Mouse (Mus musculus): ENCODE results near the gene Rnf214.
"Not testable (repeated sequence)": the region's sequence is repeated elsewhere in the genome, so short reads cannot be mapped to it uniquely, and the experiment has no call there.

Rnf214 gene

GRCm38 (mm10) chr9:45850528-45851155 is 56.1 kb downstream of the Rnf214 start:
- DNase-seq (ENCODE audit: low read depth, low spot score) = no peak

GRCm38 (mm10) chr9:45849528-45850408 is 56.9 kb downstream of the Rnf214 start:
- no peak for DNase-seq (ENCODE audit: low read depth, low spot score)

GRCm38 (mm10) chr9:45846891-45847460 is 59.7 kb downstream of the Rnf214 start:
- DNase-seq (ENCODE audit: low read depth, low spot score) = no peak

GRCm38 (mm10) chr9:45846176-45846575 is 60.5 kb downstream of the Rnf214 start:
- DNase-seq (ENCODE audit: low read depth, low spot score) = not testable (repeated sequence)

- no peak for DNase-seq (ENCODE audit: low read depth, low spot score)
Measured at GRCm38 (mm10) chr9:45845541-45845940, 61.2 kb downstream of the Rnf214 start.

DNA sequence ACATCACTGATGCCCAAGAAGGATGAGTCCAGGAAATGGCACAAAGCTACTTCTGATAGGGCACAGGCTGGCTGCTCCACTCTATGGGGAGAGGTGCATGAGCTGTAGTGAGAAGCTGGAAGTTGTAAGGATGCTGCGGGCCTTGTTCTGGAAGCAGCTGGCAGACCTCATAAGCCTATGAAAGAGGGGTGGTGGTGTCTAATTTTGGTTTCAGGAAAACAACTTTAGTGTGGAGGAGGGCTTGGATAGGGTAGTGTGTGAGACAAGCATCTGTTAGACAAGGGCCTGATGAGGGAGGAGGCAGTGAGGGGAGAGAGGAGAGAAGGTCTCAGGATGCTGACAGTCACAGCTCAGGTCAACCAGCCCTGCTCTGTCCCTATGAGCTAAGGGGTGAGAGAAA is 62.9 kb downstream of the Rnf214 start:
- DNase-seq (ENCODE audit: low read depth, low spot score) = no peak

DNA sequence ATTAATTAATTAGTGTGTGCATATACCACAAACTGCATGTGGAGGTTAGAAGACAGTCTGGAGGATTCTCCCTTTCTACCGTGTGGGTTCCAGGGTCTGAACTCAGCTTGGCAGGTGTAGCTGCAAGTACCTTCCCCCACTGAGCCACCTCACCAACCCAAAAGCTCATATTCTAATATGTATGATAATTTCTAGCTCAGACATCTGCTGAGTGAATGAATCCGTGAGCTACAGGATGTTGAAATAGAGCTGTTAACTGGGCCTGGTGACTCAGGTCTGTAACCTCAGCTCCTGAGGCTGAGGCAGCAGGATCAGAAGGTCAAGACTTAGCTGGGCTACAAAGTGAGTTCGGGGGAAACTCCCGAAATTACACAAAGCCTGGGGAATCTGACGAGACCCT is 63.7 kb downstream of the Rnf214 start:
- no peak for DNase-seq (ENCODE audit: low read depth, low spot score)

DNA sequence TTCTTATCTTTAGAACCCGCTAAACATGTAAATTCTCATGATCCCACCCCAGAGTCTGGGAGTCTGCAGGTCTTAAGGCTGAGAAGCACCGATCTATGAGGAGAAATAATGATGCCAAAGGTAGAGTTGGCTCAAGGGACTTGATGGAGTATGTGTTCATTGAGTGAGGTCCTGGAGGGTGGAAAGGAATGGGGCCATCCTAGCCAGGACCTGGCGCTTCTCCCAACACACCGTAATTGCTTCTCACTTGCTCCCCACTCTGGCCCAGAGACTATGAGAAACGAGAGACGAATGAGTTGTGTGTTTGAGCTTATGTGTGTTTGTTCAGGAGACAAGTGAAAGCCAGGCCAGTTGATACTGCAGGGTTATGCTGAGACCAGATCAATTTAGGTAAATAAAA is 65.3 kb downstream of the Rnf214 start:
- DNase-seq (ENCODE audit: low read depth, low spot score) = no peak

GRCm38 (mm10) chr9:45840331-45840730 is 66.4 kb downstream of the Rnf214 start:
- DNase-seq (ENCODE audit: low read depth, low spot score) = no peak

DNA sequence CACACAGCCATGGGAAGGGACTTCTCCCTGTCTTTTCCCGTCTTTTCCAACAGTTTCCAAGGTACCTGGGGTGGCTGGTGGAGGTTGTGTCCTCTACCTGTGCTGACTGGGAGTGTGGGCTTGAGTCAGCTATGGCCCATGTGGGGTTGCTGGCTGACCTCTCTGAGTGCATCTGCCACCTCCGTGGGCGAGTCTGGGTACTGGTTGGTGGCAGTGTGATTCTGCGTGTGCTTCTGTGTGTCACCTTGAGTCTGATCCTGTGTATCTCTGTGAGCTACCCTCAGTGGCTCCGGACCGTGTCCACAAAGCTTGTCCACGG is 66.8 kb downstream of the Rnf214 start:
- DNase-seq (ENCODE audit: low read depth, low spot score) = no peak

- no peak for DNase-seq (ENCODE audit: low read depth, low spot score)
Measured at GRCm38 (mm10) chr9:45839139-45839981, 67.4 kb downstream of the Rnf214 start.

DNA sequence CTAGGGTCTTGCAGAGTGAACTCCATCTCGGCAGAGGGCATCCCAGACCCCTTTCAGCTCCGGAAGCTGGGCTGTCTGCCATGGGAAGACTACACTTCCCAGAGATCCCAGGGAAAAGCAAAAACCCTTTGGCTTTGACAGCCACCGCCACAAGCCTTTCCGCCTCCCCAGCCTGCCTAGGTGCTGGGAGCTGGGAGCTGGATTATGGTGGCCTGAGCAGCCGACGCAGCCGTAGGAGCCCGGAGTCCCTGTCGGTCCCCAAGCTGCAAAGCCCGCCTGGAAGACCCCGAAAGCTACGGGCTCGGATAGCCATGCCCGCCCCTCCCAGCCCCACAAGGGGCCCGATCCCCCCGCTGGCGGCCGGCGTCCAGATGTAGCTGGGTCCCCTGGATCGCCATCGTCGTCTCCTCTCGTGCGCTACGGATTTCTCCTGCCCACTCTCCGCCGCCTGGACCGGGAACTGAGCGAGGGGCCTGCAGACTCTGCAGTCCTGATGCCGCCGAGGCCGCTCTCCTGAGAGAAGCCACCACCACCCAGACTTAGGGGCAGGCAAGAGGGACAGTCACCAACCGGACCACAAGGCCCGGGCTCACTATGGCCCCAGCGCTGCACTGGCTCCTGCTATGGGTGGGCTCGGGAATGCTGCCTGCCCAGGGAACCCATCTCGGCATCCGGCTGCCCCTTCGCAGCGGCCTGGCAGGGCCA is 68.1 kb downstream of the Rnf214 start, which contains the start of gene Bace1:
Bace1 (plus strand) TSS at position 147 of the 705 bp plus-strand sequence.
- no peak for DNase-seq (ENCODE audit: low read depth, low spot score)

GRCm38 (mm10) chr9:45838069-45838433 is 68.7 kb downstream of the Rnf214 start:
- no peak for DNase-seq (ENCODE audit: low read depth, low spot score)

DNA sequence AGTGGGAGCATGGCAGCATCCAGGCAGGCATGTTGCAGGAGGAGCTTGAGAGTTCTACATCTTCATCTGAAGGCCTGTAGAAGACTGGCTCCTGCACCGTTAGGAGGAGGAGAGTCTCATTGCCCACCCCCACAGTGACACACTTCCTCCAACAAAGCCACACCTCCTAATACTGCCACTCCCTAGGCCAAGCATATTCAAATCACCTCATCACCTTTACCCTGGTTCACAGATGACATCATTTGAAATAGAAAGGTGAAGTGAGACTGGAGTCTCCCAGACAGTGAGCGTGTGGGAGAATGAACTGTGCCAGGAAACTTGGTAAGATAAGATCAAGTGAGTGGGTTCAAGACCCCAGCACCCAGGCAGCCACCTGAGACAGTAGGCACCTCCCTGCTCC is 73.2 kb downstream of the Rnf214 start:
- DNase-seq (ENCODE audit: low read depth, low spot score) = peak; percentile 65

DNA sequence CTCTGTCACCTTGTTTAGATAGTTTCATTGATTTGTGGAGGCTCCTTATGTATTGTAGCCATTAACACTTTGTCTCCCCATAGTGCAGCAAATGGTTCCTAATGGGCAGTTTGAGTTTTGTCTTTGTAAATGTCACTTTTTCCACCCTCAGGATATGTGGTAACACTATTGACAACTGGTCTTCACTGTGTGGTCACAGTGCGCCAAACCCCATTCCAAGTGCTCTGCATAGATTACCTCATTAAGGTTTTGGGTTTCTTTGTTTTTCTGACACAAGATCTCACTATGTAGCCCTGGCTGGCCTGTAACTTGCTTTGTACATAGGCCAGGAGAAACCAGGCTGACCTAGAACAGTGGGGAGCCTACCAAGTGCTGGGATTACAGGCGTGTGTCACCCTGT is 73.8 kb downstream of the Rnf214 start:
- DNase-seq (ENCODE audit: low read depth, low spot score) = no peak

DNA sequence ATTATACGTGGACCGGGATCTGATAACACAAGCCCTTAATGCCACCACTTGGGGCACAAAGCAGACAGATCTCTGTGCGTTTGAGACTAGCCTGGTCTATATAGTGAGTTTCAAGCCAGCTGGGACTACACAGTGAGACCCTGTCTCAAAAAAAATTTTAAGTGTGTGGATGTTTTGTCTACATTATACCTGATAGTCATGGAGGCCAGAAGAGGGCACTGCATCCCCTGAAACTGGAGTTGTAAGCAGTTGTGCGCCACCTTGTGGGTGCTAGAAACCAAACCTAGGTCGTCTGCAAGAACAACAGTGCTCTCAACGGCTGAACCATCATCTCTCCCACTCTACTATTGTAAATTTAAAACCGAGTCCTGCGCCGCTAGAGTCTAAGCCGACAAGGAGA is 77.6 kb downstream of the Rnf214 start:
- peak; percentile 92 for DNase-seq (ENCODE audit: low read depth, low spot score)

DNA sequence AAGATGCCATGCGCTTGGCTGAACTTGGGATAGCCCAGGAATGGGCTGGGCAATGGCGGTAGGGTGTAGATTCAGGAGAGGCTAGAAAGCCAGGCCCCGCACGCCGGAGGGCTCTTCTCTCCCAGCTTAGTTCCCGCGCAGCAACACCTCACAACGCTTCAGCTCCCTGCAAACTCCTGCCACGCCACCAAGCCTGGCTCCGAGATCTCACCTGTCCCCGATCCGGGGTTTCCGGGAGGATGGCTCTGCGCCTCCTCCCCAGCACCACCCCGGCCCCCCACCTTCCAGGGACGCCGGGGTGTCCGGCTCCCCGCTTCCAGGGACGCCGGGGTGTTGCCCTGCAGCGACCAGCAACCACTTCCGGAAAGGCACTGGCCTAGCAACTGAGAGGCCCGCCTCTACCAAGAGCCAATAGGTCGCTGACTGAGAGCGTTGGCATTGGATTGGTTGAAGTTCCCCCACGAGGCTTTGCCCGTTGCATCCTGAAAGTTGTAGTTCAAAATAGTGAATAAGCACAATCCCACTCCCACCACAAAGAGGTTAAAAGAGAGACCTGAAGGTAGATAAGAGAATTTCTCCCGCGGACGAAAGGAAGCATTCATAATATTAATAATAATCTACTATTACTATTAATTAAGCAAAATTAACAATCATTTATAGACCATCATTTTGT is 78.3 kb downstream of the Rnf214 start, which contains the start of gene Cep164:
Cep164 (minus strand) TSS at position 401 of the 673 bp plus-strand sequence.
- DNase-seq (ENCODE audit: low read depth, low spot score) = peak; percentile 94

DNA sequence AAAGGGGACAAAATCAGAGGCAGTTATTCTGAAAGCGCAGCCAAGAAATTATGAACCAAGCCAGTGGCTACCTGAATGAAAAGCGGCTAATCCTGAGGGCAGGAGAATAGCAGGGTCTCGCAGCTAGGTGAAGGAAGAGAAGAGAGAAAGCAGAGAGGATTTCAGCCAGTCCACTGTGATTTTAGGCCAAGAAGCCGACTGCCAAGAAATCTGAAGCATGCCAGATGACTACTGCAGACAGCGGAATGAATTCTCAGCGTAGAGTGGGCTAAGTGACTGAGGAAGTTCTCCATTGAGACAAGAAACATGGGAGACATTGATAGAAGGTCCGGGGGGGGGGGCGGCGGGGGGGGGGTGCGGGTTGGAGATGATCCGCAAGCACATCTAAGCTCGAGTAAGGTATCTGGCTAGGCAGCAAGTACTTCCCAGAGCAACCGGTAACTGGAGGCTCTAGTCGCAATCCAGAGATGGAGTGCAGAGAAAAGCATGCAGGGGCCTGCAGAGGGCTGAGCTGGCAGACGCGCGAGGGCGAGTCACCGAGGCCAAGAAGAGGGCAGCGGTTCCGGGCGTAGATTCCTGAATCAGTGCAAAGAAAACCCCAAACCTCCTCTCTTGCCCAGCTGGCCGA is 78.9 kb downstream of the Rnf214 start:
- DNase-seq (ENCODE audit: low read depth, low spot score) = no peak

DNA sequence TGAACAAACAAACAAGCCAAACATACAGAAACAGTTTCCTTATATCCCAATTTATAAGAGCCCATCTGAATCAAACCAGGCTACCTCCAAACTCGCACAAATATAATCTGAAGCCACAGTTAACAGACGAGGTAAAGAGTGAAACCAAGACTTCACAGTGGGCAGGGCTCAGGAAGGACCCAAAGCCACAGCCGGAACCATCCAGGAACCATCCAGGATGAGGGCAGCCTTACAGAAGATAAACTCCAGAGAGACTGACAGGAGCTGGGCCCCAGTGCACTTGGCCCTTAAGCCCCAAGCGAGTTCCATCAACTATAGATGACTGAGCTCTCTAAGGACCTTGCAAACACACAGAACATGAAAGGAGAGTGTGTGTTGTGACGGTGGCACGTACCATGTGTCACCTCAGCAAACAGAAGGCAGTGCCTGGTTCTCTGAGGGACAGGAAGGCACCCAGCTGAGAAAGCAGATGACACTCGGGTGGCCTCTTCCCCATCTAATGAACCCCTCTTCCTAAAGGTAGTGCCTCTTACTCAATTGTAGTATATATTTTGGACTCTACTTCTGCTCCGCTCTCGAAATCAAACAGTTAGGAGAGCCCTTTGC is 88.2 kb downstream of the Rnf214 start:
- DNase-seq (ENCODE audit: low read depth, low spot score) = no peak

- no peak for DNase-seq (ENCODE audit: low read depth, low spot score)
Measured at GRCm38 (mm10) chr9:45815525-45815924, 91.2 kb downstream of the Rnf214 start.
